Mouse (Mus musculus) T-helper 17 cell (primary cell): ENCODE data around the gene Idh3a.

Experiments
- in situ Hi-C, 2 experiments: fragments of 300-600 bp; cut with MboI, MseI; formaldehyde crosslinking; loops; 1 replicate in 1 of 2; 2 replicates in 1 of 2; pipeline ENCODE4 v1.15.1; 2025; ENCODE audit warnings: high pct_unique_total_duplicates in 2 of 2

Gene Idh3a

DNA sequence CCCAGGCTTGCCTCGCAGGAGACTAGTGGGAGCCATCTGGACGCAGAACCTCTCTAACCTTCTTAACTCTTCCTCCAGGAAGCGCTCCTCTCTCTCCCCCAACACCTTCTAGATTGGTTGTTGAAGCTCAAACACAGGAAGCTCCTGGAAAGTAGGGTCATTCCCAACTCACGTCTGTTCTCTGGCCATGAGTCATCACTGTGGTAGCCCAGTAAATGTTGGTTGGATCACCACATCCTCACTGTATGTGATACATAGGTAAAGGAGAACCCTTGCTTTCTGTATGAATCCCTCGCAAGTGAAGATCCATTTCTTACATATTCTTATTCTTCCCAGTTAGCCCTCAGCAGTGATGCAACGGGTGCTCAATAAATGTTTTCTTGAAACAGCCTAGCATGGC lies 59.4 kb downstream of the Idh3a start:
- in situ Hi-C loops, result loop anchor here in 1 of 2 experiments (25.0 kb wide), 1 partner anchor 458 kb away; no protein-coding TSS in a partner anchor

DNA sequence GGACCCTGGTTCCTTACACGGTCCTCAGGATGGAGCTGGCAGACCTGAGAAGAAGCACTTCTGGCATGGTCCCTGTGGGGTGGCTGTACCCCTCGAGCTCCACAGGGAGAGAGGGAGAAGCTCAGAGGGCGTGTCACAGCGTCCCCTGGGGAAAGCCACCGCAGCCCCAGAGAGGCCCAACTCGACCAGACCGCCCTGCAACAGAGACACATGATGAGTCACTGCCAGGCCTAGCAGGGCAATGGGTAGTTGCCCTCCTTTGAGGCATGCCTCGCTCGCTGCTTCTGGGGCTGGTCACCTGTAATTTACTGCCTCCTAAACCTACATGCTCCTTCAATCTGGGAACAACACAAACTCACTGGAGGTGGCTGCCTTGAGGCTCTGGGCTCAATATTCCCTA lies 60.1 kb downstream of the Idh3a start:
- in situ Hi-C loops, result loop anchor here in 1 of 2 experiments (25.0 kb wide), 1 partner anchor 459 kb away; no protein-coding TSS in a partner anchor

DNA sequence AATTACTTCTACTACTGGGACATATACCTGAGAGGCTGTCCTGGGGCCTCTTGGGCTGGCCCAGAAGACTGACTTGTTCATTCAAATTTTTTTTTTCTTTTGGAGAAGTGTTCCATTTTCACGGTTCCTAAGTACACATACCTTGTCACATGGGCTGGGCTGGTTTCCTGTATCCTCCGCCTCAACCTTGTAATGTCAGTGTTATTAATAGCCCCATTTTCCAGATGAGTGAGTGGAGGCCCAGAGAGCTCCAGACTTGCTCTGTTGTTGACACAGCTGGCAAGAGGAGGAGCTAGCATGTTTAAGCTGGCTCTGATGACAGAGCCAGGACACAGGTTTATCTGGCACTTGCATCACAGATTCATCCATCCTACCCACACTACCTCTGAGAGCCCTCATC lies 61.3 kb downstream of the Idh3a start:
- in situ Hi-C loops, result loop anchor here in 1 of 2 experiments (25.0 kb wide), 1 partner anchor 460 kb away; no protein-coding TSS in a partner anchor

DNA sequence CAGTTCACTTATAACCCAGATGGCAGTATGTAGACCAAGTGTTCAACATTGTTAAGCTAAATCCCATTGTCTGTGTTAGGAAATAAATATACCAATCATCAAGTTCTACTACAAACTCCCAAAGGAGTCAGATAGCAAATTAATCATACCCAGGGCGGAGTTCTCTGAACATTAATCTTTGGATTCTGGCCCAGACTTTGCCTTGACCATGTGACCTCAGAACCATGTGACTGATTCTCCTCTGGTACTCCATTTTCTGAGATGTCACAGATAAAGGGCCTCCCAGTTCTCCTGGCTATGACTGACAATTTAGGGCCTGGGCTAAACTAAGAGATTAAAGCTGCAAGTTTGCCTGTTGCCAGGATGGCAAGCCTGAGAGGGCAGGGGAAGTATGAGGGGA lies 63.2 kb downstream of the Idh3a start:
- in situ Hi-C loops, result loop anchor here in 1 of 2 experiments (25.0 kb wide), 1 partner anchor 462 kb away; no protein-coding TSS in a partner anchor

DNA sequence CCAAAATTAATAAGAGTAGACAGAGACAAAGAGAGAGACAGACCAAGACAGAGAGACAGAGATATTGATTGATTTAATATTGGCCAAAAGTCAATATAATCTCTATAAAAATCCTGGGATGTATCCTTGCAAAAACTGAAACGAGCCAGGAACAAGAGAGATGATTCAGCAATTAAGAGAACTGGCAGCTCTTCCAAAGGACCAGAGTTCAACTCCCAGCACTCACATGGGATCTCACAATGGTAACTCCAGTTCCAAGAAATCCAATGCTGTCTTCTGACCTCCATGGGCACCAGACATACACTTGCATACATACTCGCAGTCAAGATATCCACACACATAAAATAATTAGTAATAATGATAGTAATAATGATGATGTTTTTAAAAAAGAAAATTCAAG lies 66.6 kb downstream of the Idh3a start:
- in situ Hi-C loops, result no loop called here
